Mouse (Mus musculus): Measurements from ENCODE around the gene Pum3. TPM values are rescaled to one million over a fixed set of nuclear protein-coding genes. Genes with fewer than 3 reads are reported as not detected.

The Pum3 gene
- total RNA-seq, 1 experiment: 120 TPM

DNA sequence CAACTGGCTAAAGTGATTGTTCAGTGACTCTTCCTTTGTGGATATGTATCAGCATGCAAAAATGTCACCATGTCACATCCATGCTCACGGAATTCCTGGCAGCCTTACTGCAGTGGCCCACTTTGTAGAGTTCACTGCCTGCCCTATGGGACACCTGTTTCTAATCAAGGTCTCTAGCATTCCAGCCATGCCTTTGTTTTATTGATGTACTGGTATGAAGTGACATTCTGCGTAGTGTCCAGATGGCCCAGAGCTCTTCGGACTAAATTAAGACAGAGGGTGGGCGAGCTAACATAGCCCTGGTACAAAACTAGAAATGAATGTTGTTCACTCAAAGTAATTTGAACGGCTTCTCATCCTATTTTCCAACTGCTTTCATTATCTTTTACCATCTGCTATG lies 11.5 kb upstream of the Pum3 start:
- no peaks in the 10 kb centered on the region for H3K9me3 ChIP-seq (ENCODE audit: control insufficient read depth, insufficient read depth, low read depth, low read length)
- TF ChIP-seq MAFK (IDR thresholded peaks at IDR 0.05; ENCODE audit: insufficient read depth, low read depth, low read length): no peak
- TF ChIP-seq ZC3H11A (IDR thresholded peaks at IDR 0.05; ENCODE audit: borderline replicate concordance, low read depth, low read length): no peak
- TF ChIP-seq ZNF384 (IDR thresholded peaks at IDR 0.05; ENCODE audit: low read depth, low read length): no peak
- no peak for TF ChIP-seq HCFC1 (IDR thresholded peaks at IDR 0.05; ENCODE audit: borderline replicate concordance, insufficient read depth, low read length)
- TF ChIP-seq CHD2 (IDR thresholded peaks at IDR 0.05; ENCODE audit: low read depth, low read length): no peak
- no peak for DNase-seq (ENCODE audit: low read depth, low spot score)
- H3K36me3 ChIP-seq (ENCODE audit: control insufficient read depth, insufficient read depth, low read length, poor library complexity, severe bottlenecking): no peaks in the 10 kb centered on the region
- in situ Hi-C loops (cut with MboI; ENCODE audit: low sequenced_read_pairs in 2 of 2, unreplicated experiment in 2 of 2): no loop called here
- H3K27ac ChIP-seq (ENCODE audit: insufficient read depth, low read depth, low read length, poor library complexity, severe bottlenecking): no peak overlapping the region
- H3K4me3 ChIP-seq (ENCODE audit: insufficient read depth in 1 of 2, low read depth in 1 of 2, low read length in 2 of 2, poor library complexity in 1 of 2, severe bottlenecking in 1 of 2): no peak overlapping the region
- no peak overlapping the region for H3K9ac ChIP-seq (ENCODE audit: insufficient read depth, low read depth, low read length, poor library complexity, severe bottlenecking)
- no peaks in the 10 kb centered on the region for H3K4me1 ChIP-seq (ENCODE audit: control insufficient read depth in 2 of 2, insufficient read depth in 2 of 2, low read length in 2 of 2, poor library complexity in 1 of 2)

GRCm38 (mm10) chr19:27437982-27438652 lies 8.5 kb upstream of the Pum3 start:
- Histone ChIP-seq H3K4me1 (ENCODE audit: control insufficient read depth in 2 of 2, insufficient read depth in 2 of 2, low read length in 2 of 2, poor library complexity in 1 of 2) (no peaks in the 10 kb centered on the region), H3K36me3 (ENCODE audit: control insufficient read depth, insufficient read depth, low read length, poor library complexity, severe bottlenecking) (no peaks in the 10 kb centered on the region), H3K4me3 (ENCODE audit: insufficient read depth in 1 of 2, low read depth in 1 of 2, low read length in 2 of 2, poor library complexity in 1 of 2, severe bottlenecking in 1 of 2) (no peak overlapping the region), H3K9ac (ENCODE audit: insufficient read depth, low read depth, low read length, poor library complexity, severe bottlenecking) (no peak overlapping the region), H3K27ac (ENCODE audit: insufficient read depth, low read depth, low read length, poor library complexity, severe bottlenecking) (no peak overlapping the region), H3K9me3 (ENCODE audit: control insufficient read depth, insufficient read depth, low read depth, low read length) (no peaks in the 10 kb centered on the region)
- TF ChIP-seq ZNF384 (IDR thresholded peaks at IDR 0.05; ENCODE audit: low read depth, low read length): no peak
- TF ChIP-seq MAFK (IDR thresholded peaks at IDR 0.05; ENCODE audit: insufficient read depth, low read depth, low read length): no peak
- TF ChIP-seq CHD2 (IDR thresholded peaks at IDR 0.05; ENCODE audit: low read depth, low read length): no peak
- no peak for TF ChIP-seq ZC3H11A (IDR thresholded peaks at IDR 0.05; ENCODE audit: borderline replicate concordance, low read depth, low read length)
- no peak for TF ChIP-seq HCFC1 (IDR thresholded peaks at IDR 0.05; ENCODE audit: borderline replicate concordance, insufficient read depth, low read length)
- in situ Hi-C loops (cut with MboI; ENCODE audit: low sequenced_read_pairs in 2 of 2, unreplicated experiment in 2 of 2): no loop called here
- DNase-seq (ENCODE audit: low read depth, low spot score): no peak

GRCm38 (mm10) chr19:27430406-27430805 lies 781 bp upstream of the Pum3 start:
- Histone ChIP-seq H3K4me1 (ENCODE audit: control insufficient read depth in 2 of 2, insufficient read depth in 2 of 2, low read length in 2 of 2, poor library complexity in 1 of 2) (no peaks in the 10 kb centered on the region; a peak in 1 of 4 replicates), H3K27ac (ENCODE audit: insufficient read depth, low read depth, low read length, poor library complexity, severe bottlenecking) (no peak overlapping the region; the same call in 1 of the 2 replicates), H3K36me3 (ENCODE audit: control insufficient read depth, insufficient read depth, low read length, poor library complexity, severe bottlenecking) (peaks cover 7% of the 10 kb centered on the region), H3K9me3 (ENCODE audit: control insufficient read depth, insufficient read depth, low read depth, low read length) (no peaks in the 10 kb centered on the region), H3K9ac (ENCODE audit: insufficient read depth, low read depth, low read length, poor library complexity, severe bottlenecking) (peak overlapping the region; percentile 92), H3K4me3 (ENCODE audit: insufficient read depth in 1 of 2, low read depth in 1 of 2, low read length in 2 of 2, poor library complexity in 1 of 2, severe bottlenecking in 1 of 2) (peak overlapping the region; percentile 81)
- no peak for DNase-seq (ENCODE audit: low read depth, low spot score)
- in situ Hi-C loops (cut with MboI; ENCODE audit: low sequenced_read_pairs in 2 of 2, unreplicated experiment in 2 of 2): no loop called here
- TF ChIP-seq CHD2 (IDR thresholded peaks at IDR 0.05; ENCODE audit: low read depth, low read length) (no peak), ZC3H11A (IDR thresholded peaks at IDR 0.05; ENCODE audit: borderline replicate concordance, low read depth, low read length) (no peak), ZNF384 (IDR thresholded peaks at IDR 0.05; ENCODE audit: low read depth, low read length) (no peak), HCFC1 (IDR thresholded peaks at IDR 0.05; ENCODE audit: borderline replicate concordance, insufficient read depth, low read length) (no peak), MAFK (IDR thresholded peaks at IDR 0.05; ENCODE audit: insufficient read depth, low read depth, low read length) (no peak)

DNA sequence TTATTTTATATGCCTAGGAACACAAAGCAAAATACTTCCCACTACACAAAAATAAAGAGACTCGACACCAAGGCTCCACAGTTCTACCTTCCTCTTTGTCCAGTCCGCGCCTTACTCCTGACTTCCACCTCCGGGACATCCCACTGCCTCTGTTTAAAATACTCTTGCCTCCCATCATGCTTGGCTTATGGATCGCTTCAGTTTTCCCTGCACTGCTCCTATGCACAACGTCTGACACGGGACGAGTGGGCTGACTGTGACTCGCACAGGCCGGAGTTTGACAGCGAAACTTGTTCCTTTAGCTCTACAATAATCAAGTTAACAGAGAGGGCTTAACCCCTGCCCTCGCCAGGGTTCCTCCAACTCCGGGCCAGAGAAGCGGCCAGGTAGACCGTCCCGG lies 344 bp downstream of the Pum3 start:
- no peaks in the 10 kb centered on the region; a peak in 1 of 4 replicates for H3K4me1 ChIP-seq (ENCODE audit: control insufficient read depth in 2 of 2, insufficient read depth in 2 of 2, low read length in 2 of 2, poor library complexity in 1 of 2)
- H3K9ac ChIP-seq (ENCODE audit: insufficient read depth, low read depth, low read length, poor library complexity, severe bottlenecking): peak overlapping the region; percentile 99
- in situ Hi-C loops (cut with MboI; ENCODE audit: low sequenced_read_pairs in 2 of 2, unreplicated experiment in 2 of 2): no loop called here
- peaks cover 13% of the 10 kb centered on the region for H3K36me3 ChIP-seq (ENCODE audit: control insufficient read depth, insufficient read depth, low read length, poor library complexity, severe bottlenecking)
- H3K9me3 ChIP-seq (ENCODE audit: control insufficient read depth, insufficient read depth, low read depth, low read length): no peaks in the 10 kb centered on the region
- H3K4me3 ChIP-seq (ENCODE audit: insufficient read depth in 1 of 2, low read depth in 1 of 2, low read length in 2 of 2, poor library complexity in 1 of 2, severe bottlenecking in 1 of 2): peak overlapping the region; percentile 96 to 100
- TF ChIP-seq ZC3H11A (IDR thresholded peaks at IDR 0.05; ENCODE audit: borderline replicate concordance, low read depth, low read length) (no peak), CHD2 (IDR thresholded peaks at IDR 0.05; ENCODE audit: low read depth, low read length) (no peak), ZNF384 (IDR thresholded peaks at IDR 0.05; ENCODE audit: low read depth, low read length) (no peak), HCFC1 (IDR thresholded peaks at IDR 0.05; ENCODE audit: borderline replicate concordance, insufficient read depth, low read length) (no peak), MAFK (IDR thresholded peaks at IDR 0.05; ENCODE audit: insufficient read depth, low read depth, low read length) (no peak)
- DNase-seq (ENCODE audit: low read depth, low spot score): no peak
- H3K27ac ChIP-seq (ENCODE audit: insufficient read depth, low read depth, low read length, poor library complexity, severe bottlenecking): peak overlapping the region; percentile 73
